Mouse (Mus musculus) c-Kit-positive CD71-positive TER-119-negative erythroid progenitor cells, embryonic 14.5 days (primary cell): ENCODE data around the gene Gm9817.
A peak's percentile ranks its signal among the peaks of the same experiment; 100 is the strongest.
"Not testable (repeated sequence)": the region's sequence is repeated elsewhere in the genome, so short reads cannot be mapped to it uniquely, and the experiment has no call there.

ENCODE experiments used
- DNase-seq: peaks from one replicate; pipeline ENCODE4 v3.0.0-alpha.2; 2013; ENCODE audit warnings: low read depth

Gm9817 gene

DNA sequence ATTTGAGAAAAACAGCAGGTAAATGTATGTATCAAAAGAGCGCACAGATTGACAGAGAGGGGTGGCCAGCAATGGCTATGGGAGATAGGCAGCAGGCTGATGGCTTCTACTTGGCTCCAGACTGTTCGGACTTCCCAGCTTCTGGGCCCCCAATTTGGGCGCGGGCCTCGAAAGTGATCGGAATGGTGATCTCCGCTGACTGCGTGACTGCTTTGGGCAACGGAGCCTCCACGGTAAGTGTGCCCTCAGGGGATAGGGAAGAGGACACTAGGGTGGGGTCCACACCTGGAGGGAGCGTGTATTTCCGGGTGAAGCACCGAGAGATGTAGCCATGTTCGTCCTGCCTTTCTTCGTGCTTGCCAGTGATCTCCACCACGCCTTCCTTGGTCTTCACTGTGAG, at the start of gene Gm9817:
Gene Gm9817, plus strand, starts transcription at position 301 of the 400 bp plus-strand sequence.
- not testable (repeated sequence) for DNase-seq

DNA sequence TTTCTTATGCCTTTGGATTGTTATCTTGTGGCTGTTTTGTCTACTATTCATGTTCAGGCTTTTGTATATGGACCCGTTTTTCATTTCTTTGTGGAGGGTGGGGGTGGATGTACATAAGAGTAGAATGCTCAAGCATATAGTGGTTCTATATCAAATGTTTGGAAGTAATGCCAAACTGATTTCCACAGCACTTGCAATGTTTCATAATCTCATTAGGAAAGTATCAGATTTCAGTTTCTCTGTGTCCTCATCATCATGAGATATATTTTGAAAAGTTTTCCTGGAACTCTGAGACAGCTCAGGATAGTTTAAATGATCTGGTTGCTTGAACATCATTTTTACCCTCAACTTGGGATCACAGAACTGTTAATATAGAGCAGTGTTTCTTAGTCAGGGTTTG, 48.7 kb upstream of the Gm9817 start:
- DNase-seq, result no peak

DNA sequence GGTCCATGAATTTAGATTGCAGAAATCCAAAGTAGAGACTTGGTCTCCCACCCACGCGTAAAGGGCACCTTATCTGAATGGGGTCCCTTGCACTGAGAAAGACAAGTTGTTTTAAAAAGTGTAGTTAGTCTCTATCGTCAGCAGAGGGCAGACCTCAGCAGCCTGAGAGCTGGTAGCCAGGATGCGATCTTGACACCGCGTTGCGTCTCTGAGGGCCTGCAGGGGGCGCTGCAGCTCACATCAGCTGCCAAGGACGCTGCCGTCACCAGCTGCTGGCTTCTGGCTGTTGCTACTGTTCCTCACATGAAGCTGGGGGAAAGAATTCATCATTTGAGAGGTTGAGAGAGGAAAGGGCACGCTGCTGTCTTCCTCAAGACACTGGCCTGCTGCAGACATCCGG, 47.7 kb upstream of the Gm9817 start:
- DNase-seq, result peak; percentile 91

DNA sequence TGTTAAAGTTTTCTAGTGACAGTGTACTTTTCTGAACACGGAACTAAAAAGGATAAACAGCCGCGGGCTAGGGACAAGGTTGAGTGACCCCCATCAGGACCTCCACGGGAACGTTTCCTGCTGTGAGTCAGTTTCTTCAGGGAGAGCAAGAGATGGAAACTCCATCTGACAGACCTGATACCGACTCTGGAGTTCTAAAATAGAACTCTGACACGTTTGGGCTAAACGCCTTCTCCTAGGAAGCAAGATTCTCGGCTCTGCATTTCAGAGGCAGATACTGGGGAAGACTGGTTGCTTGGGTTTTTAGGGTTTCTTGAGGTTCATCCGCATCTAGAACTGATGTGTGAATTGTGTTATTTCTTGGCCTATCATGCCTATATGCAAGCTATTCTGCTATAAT, 47.2 kb upstream of the Gm9817 start:
- no peak for DNase-seq

DNA sequence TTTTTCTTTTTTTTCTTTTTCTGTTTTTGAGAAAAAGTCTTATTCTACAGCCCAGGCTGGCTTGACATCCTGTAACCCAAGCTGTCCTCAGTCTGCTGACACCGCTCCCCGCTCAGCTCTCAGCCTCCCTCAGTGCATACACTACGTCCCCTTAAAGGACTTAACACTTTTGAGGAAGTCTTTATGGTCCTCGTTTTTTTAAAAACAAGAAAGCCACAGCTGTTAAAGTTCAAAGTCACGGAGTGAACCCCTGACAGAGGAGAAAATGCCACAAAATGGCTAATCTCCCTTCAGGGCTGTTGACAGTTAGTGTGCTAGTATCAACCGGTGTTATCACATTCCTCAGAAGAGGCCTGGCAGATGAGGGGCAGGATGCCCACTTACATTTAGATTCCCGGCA, 46.7 kb upstream of the Gm9817 start:
- DNase-seq, result no peak

DNA sequence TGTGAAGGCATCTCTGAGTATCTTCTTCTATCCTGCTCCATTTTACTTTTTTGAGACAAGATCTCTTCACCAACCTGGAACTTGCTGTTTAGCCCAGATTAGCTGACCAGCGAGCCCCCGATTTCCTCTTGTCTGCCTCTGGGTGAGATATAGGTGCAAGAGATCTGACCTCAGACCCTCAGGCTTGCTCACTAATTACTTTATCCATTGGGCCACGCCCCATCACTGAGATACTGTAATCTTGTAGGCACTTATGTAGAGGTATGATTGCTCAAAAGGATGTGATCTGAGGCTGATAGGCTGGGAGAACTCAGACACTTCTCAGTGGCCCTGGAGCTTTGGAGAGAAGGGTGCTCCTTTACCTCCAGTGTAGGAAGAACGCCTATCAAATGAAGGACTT, 46.0 kb upstream of the Gm9817 start:
- DNase-seq, result no peak

DNA sequence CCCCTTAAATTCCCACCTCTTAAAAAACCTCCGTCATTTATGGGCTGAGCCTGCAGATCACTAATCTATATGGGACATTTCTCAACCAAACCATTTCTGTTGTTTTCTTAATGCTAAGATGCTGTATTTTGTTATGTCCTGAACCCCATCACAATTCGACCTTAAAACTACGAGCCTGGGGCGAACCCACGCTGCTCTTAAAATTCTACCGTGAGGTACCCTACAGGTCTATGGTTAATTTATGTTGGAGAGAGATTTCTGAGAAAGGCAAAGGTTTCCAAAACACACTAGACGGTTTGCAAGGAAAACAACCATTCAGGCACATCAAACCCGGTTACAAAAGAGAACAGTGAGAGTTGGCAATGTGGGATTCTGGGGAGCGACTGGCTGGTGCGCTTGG, 45.1 kb upstream of the Gm9817 start:
- no peak for DNase-seq

DNA sequence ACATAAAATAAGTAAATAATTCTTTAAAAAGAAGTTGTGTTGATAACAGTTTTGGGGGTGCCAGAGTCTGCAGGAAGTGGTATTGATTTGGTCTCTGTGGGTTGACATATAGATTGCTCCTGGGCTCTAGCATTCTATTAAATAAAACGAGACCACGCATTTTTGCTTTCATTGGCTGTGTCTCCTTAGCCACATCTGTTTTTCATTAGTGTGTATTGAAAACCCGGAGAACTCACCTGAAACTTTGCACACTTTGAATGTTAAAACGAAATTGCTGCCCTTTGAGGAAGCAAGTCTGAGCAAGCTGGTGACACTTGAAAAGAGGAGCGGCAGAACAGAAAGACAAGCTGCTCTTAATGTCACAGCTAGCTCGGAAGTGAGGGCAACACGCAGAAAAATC, 43.7 kb upstream of the Gm9817 start:
- no peak for DNase-seq

DNA sequence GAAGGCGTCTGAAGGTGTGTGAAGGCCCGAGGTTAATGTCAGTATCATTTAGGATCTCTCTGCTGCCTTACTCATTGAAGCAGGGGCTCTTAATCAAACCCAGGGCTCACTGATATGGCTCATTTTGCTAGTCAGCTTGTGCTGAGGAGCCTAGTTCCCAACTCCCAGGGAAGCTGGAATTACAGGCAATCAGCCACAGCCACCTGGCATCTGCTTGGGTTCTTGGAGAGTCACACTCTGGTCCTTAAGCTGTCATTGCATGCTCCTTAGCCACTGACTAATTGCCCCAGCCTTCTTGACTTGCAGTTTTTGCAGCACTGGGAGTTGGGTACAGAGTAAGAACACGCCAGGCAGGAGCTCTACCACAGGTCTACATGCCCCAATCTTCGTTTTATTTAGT, 42.1 kb upstream of the Gm9817 start:
- DNase-seq, result no peak

DNA sequence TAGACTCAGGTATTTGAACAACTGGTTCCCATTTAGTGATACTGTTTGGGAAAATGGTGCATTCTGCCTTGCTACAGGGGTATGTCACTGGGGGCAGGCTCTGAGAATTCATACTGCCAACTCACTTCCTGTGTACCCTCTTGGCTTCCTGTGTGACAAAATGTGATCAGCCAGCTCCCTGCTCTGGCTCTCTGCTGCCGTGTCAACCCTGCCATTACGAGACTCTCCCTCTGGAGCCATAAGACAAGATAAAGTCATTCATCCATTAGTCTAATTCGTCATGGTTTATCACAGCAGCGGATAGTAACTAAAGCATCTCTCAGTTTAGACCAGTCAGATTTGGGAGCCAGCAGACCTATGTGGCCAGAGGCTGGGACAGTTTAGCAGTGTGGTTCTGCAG, 38.3 kb upstream of the Gm9817 start:
- no peak for DNase-seq

DNA sequence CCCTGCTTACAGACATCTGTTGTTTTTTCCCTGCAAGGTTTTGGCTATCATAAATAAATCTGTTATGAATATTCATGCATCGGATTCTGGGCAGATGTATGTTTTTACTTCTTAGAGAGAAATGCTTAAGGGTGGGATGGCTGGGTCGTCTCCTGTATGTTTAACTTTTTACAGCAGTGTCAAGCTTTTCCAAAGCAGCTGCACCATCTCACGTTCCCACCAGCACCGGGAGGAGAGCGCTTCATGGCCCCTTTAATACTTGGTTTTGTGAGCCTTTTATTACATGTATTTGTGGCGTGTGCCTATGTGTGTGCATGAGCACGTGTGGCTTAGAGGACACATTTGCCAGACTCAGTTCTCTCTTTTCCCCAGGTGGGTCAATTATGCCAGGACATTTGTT, 37.8 kb upstream of the Gm9817 start:
- no peak for DNase-seq

DNA sequence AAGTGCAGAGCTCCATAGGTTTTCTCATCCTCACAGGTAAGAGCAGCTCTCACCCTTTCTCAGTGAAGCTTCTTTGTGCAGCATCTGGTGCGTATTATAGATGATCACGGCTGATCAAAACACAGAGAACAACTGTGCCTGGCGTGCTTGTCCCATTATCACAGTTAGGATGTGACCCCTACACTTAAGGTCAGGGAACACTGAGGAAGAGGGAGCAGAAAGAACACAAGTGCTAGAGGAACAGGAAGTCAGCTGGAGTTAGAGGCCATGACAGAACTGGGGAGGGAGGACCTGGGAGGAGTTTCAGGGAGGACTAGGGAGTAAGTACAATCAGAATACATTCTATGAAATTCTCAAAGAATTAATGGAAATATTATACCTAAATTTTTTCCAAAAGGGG, 35.0 kb upstream of the Gm9817 start:
- DNase-seq, result no peak

DNA sequence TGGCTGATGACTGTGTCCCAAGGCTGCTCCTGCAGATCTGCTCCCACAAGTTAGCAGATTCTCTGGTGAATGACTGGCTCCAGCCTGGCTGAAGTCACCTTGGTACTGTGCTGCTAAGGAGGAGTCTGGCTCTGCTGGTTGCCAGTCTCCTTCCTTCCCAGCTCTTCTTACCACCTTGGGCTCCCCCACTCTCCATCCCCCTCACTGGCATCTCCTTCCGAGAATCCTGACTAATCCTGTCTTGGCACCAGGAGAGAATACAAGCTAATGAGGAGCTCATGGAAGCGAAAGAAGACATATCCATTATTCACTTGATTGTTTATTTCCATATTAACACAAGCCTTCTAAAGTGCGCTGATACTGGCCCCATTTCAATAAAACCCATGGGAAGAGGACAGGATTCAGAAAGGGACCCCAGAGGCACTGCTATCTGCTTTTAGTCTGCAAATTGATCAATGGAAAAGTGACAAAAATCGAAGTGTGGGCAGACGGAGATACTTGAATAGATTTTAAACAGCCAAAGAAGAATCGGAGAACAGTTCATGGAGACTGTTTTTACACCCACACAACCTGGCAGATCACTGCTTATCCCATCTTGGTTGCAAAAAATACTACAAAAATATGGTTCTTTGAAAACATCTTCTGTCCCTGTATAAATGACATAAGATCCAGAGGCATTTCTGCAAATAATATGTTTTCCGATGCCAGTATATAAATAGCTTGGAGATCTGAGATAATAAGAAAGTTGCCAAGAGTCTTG, 29.1 kb upstream of the Gm9817 start:
- no peak for DNase-seq

DNA sequence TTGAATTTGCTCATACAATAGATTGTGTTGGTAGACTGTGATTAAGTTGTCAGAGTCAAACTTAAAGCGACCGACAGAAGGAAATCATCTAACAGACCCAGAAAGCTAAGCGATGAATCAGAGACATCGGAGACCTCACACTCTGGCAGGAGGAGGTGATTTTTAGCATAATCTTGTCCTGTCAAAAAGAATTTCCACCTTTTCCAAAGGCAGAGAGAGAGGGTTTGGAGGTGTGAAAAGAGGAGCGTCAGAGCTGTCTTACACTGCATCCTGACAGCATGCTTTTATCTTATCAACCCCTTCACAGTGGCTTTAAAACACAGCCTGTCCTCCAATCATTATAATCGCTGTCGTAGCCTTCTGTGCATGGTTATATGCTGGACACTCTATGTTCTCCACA, 25.7 kb upstream of the Gm9817 start:
- no peak for DNase-seq

DNA sequence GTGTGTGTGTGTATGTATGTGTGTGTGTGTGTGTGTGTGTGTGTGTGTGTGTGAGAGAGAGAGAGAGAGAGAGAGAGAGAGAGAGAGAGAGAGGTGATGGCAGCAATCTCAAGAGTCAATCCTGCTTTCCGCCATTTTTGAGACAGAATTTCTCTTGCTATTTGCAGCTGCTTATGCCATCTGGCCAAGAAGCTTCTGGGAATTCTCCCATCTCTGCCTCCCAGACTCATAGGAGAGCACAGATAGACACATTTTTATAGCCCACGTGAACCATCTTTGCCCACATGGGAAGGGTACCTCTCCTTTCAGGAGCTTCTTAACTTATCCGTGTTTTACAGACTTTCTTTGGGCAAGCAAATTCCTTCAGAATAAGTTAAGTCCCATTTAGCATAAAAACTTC, 24.6 kb upstream of the Gm9817 start:
- no peak for DNase-seq

DNA sequence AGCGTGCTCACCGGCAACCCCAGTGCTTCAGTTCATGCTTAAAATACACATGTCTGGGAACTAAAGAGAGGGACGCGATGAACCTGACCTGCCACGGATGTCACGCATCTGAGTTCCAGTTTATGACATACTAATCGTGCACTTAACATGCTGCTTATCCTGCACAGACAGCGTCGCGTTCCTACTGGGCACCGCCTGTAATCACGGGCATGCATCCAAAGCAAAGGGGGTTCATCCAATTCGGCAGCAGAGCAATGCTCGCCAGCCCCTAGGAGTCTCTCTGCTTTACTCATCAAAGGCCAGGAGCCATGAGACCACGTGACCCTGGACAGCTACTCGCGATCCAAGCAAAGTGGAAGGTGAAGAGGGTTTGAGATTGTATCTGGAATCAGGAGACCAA, 19.3 kb upstream of the Gm9817 start:
- DNase-seq, result no peak

DNA sequence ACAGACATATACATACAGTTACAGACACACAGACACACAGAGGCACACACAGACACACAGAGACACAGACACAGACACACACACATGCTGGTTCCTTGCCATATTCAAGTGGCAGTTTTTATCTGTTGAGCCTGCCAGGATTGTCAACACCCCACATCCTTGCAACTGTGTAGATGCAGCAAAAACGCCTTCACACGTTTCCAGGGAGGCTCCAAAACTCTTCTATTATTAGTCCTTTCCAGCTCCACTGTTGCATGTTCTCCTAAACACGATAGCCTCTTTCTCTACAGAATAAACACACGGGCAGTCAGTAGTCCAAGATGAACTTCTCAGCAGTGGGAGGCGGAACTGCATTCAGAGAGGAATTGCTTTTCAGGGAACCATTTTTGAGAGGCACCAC, 15.3 kb upstream of the Gm9817 start:
- no peak for DNase-seq

DNA sequence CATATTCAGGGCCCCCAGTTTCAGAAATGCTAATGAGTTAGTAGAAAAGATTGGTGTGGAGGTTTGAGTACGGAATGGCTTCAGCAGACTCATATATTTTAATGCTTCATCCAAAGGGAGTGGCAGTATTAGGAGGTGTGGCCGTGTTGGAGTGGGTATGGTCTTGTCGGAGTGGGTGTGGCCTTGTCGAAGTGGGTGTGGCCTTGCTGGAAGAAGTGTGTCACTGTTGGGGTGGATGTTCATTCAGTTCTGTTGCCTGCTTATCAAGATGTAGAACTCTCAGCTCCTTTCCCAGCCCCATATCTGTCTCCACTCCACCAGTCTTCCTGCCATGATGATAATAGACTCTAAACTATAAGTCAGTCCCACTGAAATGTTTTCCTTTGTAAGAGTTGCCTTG, 13.5 kb upstream of the Gm9817 start:
- DNase-seq, result peak; percentile 6

DNA sequence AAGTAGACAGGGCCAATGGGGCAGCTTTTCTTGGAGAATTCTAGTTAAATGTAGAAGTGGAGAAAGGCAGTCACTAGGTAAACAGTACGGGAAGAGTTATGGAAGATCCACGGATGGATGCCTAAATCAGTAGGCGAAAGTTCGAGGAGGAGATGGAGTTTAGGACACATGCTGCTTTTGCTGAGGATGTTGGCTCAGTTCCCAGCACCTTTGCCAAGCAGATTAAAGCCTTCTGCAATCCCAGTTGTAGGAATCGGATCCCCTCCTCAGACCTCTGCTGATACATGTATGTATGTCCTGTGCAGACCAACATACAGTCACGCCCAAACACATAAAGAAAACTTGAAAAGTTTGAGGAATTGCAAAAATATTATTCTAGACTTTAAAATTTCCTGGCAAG, 8.1 kb upstream of the Gm9817 start:
- DNase-seq, result no peak

DNA sequence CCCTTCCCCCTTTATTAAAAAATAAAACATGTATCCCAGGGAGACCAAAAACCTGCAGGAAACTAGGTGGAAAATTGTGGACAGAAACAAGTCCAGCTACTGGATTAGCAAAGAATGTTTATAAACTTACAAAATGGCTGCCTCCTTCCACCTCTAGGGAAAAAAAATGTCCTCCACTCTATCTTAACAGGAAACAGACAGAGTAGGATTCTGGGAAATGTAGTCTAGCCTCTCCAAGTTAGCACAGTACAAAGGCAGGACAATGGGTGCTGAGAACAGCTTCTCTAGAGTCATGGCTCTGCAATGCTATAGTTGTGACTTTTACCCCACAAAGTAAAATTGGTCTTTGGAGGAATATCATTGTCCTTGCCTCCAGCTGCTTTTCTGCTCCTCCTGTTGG, 3.5 kb upstream of the Gm9817 start:
- DNase-seq, result no peak

DNA sequence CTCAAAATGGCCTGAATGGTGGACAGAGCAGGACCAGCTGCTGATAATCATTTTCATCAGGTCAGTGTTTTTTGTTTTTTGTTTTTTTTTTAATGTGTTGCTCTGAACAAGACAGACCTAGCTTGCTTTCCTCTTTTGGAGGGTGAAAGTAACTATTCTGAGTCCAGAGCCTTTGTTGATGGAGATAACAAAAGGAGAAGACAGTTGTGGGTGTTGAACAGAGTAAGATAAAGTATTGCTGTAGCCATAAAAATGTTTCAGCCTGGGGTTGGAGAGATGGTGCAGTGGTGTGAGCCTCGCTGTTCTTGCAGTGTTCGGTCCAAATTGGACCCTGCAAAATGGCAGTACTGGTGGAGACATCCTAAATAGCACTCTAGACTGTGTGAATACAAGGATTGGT, 2.8 kb upstream of the Gm9817 start:
- no peak for DNase-seq

DNA sequence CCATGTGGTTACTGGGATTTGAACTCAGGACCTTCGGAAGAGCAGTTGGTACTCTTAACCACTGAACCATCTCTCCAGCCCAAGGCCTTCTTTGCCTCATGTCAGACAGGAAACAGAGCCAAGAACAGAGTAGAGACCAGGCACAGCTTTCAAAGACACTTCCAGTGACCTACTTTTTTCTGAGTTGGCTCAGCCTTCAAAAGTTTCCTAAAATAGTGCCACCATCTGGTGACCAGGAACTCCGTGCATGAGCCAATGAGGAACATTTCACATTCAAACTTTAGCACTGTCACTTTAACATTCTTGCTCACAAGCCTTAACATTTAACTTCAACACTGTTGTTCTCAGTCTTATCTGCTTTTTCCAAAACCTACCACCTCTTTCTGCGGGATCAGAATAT, 2.3 kb downstream of the Gm9817 start:
- DNase-seq, result no peak

DNA sequence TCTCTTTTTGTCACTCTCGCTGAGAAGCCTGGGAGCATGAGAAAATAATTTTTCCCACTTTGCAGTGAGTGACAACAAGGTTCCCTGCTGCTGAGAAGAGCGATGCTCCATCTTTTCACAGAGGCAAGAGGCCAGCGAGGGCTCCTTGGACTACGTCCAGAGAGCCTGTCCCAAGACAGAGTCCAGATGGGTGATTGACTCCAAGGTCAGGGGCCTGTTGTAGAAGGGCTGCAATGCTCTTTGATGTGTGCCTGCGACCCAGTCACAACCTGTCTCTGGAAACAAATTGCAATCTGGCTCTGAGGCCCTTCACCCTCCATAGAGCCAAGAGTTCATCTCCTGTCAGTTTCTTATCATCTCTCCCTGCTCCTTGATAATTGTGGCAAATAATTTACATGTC, 5.2 kb downstream of the Gm9817 start:
- no peak for DNase-seq

DNA sequence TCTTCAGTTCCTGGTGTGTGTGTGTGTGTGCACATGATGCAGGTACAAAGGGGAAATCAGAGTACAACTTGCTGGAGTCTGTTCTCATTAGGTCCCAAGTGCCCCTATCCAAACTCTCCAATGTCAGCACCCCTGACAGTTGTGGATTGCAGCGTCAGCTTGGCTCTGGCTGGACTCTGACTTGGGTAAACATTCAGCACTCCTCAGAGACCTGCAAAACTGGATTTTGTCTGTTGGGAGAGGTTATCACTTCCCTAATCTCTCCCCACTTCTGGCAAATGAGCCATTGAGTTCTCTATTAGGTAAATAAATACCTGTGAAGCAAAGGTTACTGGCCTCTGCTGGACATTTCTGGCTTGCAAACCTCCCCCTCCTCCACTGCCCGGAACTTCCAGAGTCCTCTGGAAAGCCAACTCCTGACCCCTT, 10.3 kb downstream of the Gm9817 start:
- no peak for DNase-seq

DNA sequence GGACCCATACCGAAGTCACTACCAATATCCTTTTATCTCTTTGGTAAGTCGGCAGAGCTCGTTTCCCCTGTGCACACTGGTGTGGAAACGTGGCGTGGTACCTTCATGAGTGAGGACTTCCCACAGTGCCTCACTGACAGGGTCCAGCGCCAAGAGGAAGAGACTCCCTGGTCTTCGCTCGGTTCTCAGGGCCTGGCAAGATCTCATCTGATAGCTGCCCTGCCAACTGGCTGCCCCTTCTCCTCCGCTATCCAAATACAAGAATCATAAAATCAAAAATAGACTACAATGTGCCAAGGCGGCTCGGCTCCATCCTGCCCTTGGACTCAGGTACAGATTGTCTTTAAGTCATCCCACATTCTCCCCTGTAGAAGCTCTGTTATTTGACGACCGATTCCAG, 11.4 kb downstream of the Gm9817 start:
- DNase-seq, result no peak
